Mouse (Mus musculus): ENCODE results near the gene Snx12.
"Not testable (repeated sequence)": the region's sequence is repeated elsewhere in the genome, so short reads cannot be mapped to it uniquely, and the experiment has no call there.

Snx12 gene

DNA sequence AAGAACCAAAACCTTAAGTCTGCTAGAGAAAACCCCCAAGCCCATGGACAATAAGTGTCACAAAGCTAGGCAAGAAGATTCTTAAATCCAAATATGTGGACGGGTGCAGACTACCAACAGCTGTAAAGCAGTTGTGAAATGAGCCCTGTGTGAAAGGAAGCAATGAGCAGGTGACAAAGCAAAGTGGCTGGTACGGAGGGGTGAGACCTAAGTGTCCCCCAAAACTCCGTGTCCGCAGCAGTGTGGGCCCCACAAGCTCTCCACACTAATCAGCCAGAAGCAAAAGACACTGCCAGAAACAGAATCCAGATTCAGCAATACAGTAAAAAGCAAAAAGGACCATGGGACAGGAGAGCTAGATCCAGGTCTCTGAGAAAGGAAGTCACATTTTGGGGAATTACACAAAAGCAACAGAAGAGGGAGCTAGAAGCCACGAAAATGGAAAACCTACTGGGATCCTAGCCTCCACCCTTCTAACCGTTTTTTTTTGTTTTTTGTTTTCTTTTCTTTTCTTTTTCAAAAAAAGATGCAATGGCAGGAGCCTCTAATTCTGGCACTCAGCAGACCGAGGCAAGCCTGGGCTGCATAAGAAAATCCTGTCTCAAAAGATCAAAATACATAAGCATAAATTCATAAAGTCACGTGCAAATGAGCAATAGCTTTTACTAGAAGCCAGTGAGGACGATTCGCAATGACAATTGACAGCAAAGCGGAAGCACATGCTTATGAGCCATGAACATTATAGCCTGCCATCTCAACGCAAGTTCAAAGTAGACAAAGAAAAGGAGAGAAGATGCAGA lies 90.2 kb downstream of the Snx12 start:
- peak; percentile 41 for DNase-seq

DNA sequence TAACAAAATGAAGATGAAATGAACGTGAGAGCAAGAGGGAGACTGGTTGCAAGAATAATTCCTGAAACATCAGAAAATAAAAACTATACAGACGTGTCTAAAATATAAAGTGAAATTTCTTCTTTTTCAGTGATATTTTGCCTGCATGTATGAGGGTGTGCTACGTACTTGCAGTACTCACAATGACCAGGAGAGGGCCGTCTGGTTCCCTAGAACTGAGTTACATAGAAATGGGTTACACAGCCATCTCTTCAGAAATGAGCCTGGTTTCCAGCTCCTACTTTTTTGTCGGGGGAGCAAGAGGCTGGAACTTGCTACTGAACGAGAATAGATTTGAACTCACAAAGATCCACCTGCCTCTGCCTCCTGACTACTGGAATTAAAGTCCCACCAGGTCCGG lies 91.4 kb downstream of the Snx12 start:
- DNase-seq = peak; percentile 73

DNA sequence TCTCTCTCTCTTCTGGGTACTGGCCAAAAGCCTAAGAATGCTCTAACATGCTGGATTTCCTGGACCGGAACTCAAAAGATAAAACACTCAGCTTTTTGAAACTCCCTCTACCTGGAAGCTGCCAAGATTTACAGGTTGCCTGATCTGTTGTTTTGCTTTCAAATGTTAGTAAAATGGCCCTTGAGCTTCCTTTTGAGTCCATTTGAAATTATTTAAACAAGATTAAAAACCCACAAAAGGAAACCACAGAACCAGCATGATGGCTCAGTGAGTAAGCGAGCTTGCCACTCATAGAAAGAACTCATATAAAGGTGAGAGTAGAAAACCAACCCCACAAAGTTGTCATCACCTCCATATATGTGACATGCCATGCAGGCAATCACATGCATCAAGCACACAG lies 93.8 kb downstream of the Snx12 start:
- no peak for DNase-seq

GRCm38 (mm10) chrX:101126977-101127376 lies 95.4 kb downstream of the Snx12 start:
- no peak for DNase-seq

GRCm38 (mm10) chrX:101126474-101126955 lies 95.8 kb downstream of the Snx12 start:
- no peak for DNase-seq

DNA sequence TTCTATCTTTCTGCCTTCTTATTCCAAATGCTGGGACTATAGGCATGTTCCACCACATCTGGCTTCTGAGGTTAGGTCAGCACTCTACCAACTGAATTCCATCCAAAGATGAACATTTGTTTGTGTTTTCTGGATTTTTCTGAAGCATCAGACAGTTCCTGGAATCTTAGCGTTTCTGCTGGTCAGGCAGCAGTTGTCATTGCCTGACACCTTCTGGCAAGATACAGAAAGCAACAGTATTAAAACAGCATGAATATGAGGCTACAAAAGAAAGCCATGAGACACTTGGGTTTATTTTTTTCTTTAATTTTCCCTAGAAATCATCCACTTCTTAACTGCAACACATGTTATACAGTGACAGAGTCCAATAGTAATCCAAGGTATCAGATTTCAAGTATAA lies 101.8 kb downstream of the Snx12 start:
- DNase-seq = no peak

GRCm38 (mm10) chrX:101085920-101086319 lies 136.4 kb downstream of the Snx12 start, which contains the start of gene Slc7a3:
TSS of gene Slc7a3 (minus strand) at chrX:101086020.
- DNase-seq = no peak

- not testable (repeated sequence) for DNase-seq
Measured at GRCm38 (mm10) chrX:101085211-101085610, 137.2 kb downstream of the Snx12 start.

DNA sequence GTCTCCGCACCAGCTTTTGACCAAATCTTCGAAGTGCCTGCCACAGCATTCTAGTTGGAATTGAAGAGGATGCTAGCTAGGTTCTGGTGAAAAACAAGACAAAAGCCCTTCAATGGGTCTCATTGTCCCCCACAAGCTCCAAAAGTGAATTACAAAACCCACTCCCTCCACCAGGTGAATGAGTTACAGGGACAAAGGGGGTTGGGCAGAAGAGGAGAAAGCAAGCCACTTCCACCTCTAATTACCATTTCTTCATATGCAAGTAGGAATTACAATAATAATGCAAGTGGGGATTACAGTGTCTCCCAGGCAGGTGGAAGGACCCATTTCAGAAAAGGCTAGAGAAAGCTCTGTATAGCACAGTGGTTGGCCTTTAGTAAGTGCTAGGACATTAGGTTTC lies 138.2 kb downstream of the Snx12 start:
- DNase-seq = no peak

- DNase-seq = no peak
Measured at GRCm38 (mm10) chrX:101065245-101065644, 157.1 kb downstream of the Snx12 start.

DNA sequence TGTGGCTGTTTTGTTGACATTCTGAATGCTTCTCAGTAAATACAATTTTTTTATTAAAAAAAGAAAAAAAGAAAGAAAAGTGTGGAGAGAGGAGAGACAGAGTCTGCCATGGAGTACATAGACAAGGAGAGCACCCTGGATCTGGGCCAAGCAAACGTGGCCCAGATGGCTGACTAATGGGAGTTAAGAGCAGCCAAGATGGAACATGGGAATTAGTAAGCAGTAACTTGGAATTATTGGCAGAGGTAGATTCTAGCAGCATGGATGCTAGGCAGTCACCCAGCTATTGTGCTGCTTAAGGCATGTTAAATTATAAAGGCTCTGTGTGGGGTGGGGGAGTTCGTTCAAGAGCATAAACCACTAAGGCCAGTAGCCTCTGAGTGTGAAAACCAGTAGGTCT lies 158.9 kb downstream of the Snx12 start:
- DNase-seq = no peak

- DNase-seq = no peak
Measured at GRCm38 (mm10) chrX:101059541-101059940, 162.8 kb downstream of the Snx12 start, which contains the start of gene Tex11. TSS of gene Tex11 (minus strand) at chrX:101059667.

Measured in cerebellum, adult 8-10 months (tissue).